ENCODE assay signal across 7 mouse cellular contexts in genomic region chr8:71381971-71382961, GRCm38 (mm10). TPM values are rescaled to one million over a fixed set of nuclear protein-coding genes. Genes with fewer than 3 reads are reported as not detected.
A peak's percentile ranks its signal among the peaks of the same experiment; 100 is the strongest.
DNase-seq lines count a peak whose midpoint lies in the region; ATAC-seq lines count a peak whose summit lies in the region.

No protein-coding gene starts in this region.

- peak overlapping the region; percentile 80 for H3K4me2 ChIP-seq in intestine, embryonic 16.5 days (ENCODE audit: low read depth, low read length)
- peak overlapping the region; percentile 99 for H3K4me2 ChIP-seq in limb, embryonic 13.5 days (replicated peaks)
- peak overlapping the region; percentile 99 for H3K4me2 ChIP-seq in midbrain, embryonic 13.5 days (replicated peaks)

- intact Hi-C loops in gastrocnemius, postnatal 36 days (cut with DNase I): no loop called here

- H3K9ac ChIP-seq in intestine, embryonic 16.5 days (ENCODE audit: low read depth, low read length): peak overlapping the region; percentile 91
- peak overlapping the region; percentile 88 for H3K9ac ChIP-seq in limb, embryonic 13.5 days
- peak overlapping the region; percentile 81 for H3K9ac ChIP-seq in midbrain, embryonic 13.5 days (replicated peaks)

- no peaks in the 10 kb centered on the region for H3K27me3 ChIP-seq in intestine, embryonic 16.5 days (replicated peaks; ENCODE audit: control insufficient read depth, insufficient read depth, low read length)
- H3K27me3 ChIP-seq in limb, embryonic 13.5 days: no peaks in the 10 kb centered on the region
- H3K27me3 ChIP-seq in midbrain, embryonic 13.5 days: peaks cover 8% of the 10 kb centered on the region; the same call in 1 of the 2 replicates

- under 1% methylated on average over 64 of the region's 80 CpGs for WGBS in intestine, embryonic 16.5 days
- 2% methylated on average over 48 of the region's 80 CpGs for whole genome bisulfite sequencing in limb, embryonic 13.5 days
- 1% methylated on average over 60 of the region's 80 CpGs for WGBS in midbrain, embryonic 13.5 days

- peak; percentile 61 to 81 for DNase-seq in cerebellum, postnatal 4 days (ENCODE audit: low spot score in 2 of 2)
- peak; percentile 76 to 80 for DNase-seq in gastrocnemius, postnatal 36 days
- peak; percentile 48 for DNase-seq in spleen, adult 12 weeks (ENCODE audit: low spot score)

- H3K9me3 ChIP-seq in intestine, embryonic 16.5 days (ENCODE audit: control insufficient read depth, low read length): no peaks in the 10 kb centered on the region
- no peaks in the 10 kb centered on the region for H3K9me3 ChIP-seq in limb, embryonic 13.5 days
- H3K9me3 ChIP-seq in midbrain, embryonic 13.5 days: no peaks in the 10 kb centered on the region

- H3K4me1 ChIP-seq in intestine, embryonic 16.5 days (ENCODE audit: control insufficient read depth, insufficient read depth, low read length): peaks cover 47% of the 10 kb centered on the region
- H3K4me1 ChIP-seq in limb, embryonic 13.5 days: peaks cover 45% of the 10 kb centered on the region
- peaks cover 50% of the 10 kb centered on the region for H3K4me1 ChIP-seq in midbrain, embryonic 13.5 days (replicated peaks)

- ATAC-seq in activated CD4-positive, CD25-positive, alpha-beta regulatory T cell, adult 4 months: peak; percentile 62
- peak; percentile 89 for ATAC-seq in intestine, embryonic 16.5 days
- peak; percentile 90 for ATAC-seq in limb, embryonic 13.5 days (ENCODE audit: low FRiP score, low read depth)
- ATAC-seq in midbrain, embryonic 13.5 days: peak; percentile 82

- H3K4me3 ChIP-seq in intestine, embryonic 16.5 days (ENCODE audit: low read length): peak overlapping the region; percentile 72
- H3K4me3 ChIP-seq in limb, embryonic 13.5 days: peak overlapping the region; percentile 89
- H3K4me3 ChIP-seq in midbrain, embryonic 13.5 days (replicated peaks): peak overlapping the region; percentile 75

- H3K27ac ChIP-seq in intestine, embryonic 16.5 days (ENCODE audit: low read length): peak overlapping the region; percentile 99
- peak overlapping the region; percentile 83 for H3K27ac ChIP-seq in limb, embryonic 13.5 days
- peak overlapping the region; percentile 94 for H3K27ac ChIP-seq in midbrain, embryonic 13.5 days

- H3K36me3 ChIP-seq in intestine, embryonic 16.5 days (ENCODE audit: control insufficient read depth, insufficient read depth, low read length): peaks cover 16% of the 10 kb centered on the region
- peaks cover 14% of the 10 kb centered on the region for H3K36me3 ChIP-seq in limb, embryonic 13.5 days
- H3K36me3 ChIP-seq in midbrain, embryonic 13.5 days: 0 out of 2 replicates have a peak, but pooled peaks cover 7% of the 10 kb centered on the region

RNA-seq across cellular contexts. Expression of gene Nr2f6, which starts 0.5 kb away (rescaled TPM):
- polyA plus RNA-seq in activated CD4-positive, CD25-positive, alpha-beta regulatory T cell, adult 4 months (2017; shearing (Covaris generic)): under 1 TPM in 1 of 2 experiments, not detected in 1; 0.45 TPM
- 10 to 100 TPM; 20.9 to 21.5 TPM for total RNA-seq in gastrocnemius, postnatal 36 days (2021)
- 35.8 and 51.1 TPM in 2 replicates for polyA plus RNA-seq in intestine, embryonic 16.5 days (2015; fragmentation: Nextera tagmentation; extraction: Ambion mirVana)
- polyA plus RNA-seq in limb, embryonic 13.5 days (2015; fragmentation: Nextera tagmentation; extraction: Ambion mirVana): 38.2 and 43.7 TPM in 2 replicates
- 17.0 and 21.7 TPM in 2 replicates for polyA plus RNA-seq in midbrain, embryonic 13.5 days (2015; fragmentation: Nextera tagmentation; extraction: Ambion mirVana)

RNA-seq across cellular contexts. Expression of gene Ocel1, which starts 11.2 kb away (rescaled TPM):
- 1 to 10 TPM; 3.7 to 4.9 TPM for polyA plus RNA-seq in activated CD4-positive, CD25-positive, alpha-beta regulatory T cell, adult 4 months (2017; shearing (Covaris generic))
- 1 to 10 TPM; 5.1 to 7.5 TPM for total RNA-seq in gastrocnemius, postnatal 36 days (2021)
- polyA plus RNA-seq in intestine, embryonic 16.5 days (2015; fragmentation: Nextera tagmentation; extraction: Ambion mirVana): 6.3 and 8.5 TPM in 2 replicates
- polyA plus RNA-seq in limb, embryonic 13.5 days (2015; fragmentation: Nextera tagmentation; extraction: Ambion mirVana): 3.1 and 4.1 TPM in 2 replicates
- polyA plus RNA-seq in midbrain, embryonic 13.5 days (2015; fragmentation: Nextera tagmentation; extraction: Ambion mirVana): 4.9 and 5.3 TPM in 2 replicates

RNA-seq across cellular contexts. Expression of gene Ushbp1, which starts 13.3 kb away (rescaled TPM):
- polyA plus RNA-seq in activated CD4-positive, CD25-positive, alpha-beta regulatory T cell, adult 4 months (2017; shearing (Covaris generic)): under 1 TPM in 1 of 2 experiments, not detected in 1; 0.28 TPM
- 1 to 10 TPM; 6.4 to 8.1 TPM for total RNA-seq in gastrocnemius, postnatal 36 days (2021)
- 10.8 and 10.9 TPM in 2 replicates for polyA plus RNA-seq in intestine, embryonic 16.5 days (2015; fragmentation: Nextera tagmentation; extraction: Ambion mirVana)
- polyA plus RNA-seq in limb, embryonic 13.5 days (2015; fragmentation: Nextera tagmentation; extraction: Ambion mirVana): 8.1 and 8.2 TPM in 2 replicates
- 4.8 and 5.4 TPM in 2 replicates for polyA plus RNA-seq in midbrain, embryonic 13.5 days (2015; fragmentation: Nextera tagmentation; extraction: Ambion mirVana)

RNA-seq across cellular contexts. Expression of gene Babam1, which starts 14.4 kb away (rescaled TPM):
- polyA plus RNA-seq in activated CD4-positive, CD25-positive, alpha-beta regulatory T cell, adult 4 months (2017; shearing (Covaris generic)): 10 to 100 TPM; 59.2 to 67.9 TPM
- total RNA-seq in gastrocnemius, postnatal 36 days (2021): 10 to 100 TPM; 60.1 to 68.3 TPM
- 84.7 and 86.9 TPM in 2 replicates for polyA plus RNA-seq in intestine, embryonic 16.5 days (2015; fragmentation: Nextera tagmentation; extraction: Ambion mirVana)
- polyA plus RNA-seq in limb, embryonic 13.5 days (2015; fragmentation: Nextera tagmentation; extraction: Ambion mirVana): 93.1 and 99.7 TPM in 2 replicates
- polyA plus RNA-seq in midbrain, embryonic 13.5 days (2015; fragmentation: Nextera tagmentation; extraction: Ambion mirVana): 83.7 and 96.9 TPM in 2 replicates

RNA-seq across cellular contexts. Expression of gene Use1, which starts 15.6 kb away (rescaled TPM):
- 100 to 1,000 TPM; 302 to 322 TPM for polyA plus RNA-seq in activated CD4-positive, CD25-positive, alpha-beta regulatory T cell, adult 4 months (2017; shearing (Covaris generic))
- 10 to 100 TPM; 75.4 to 96.2 TPM for total RNA-seq in gastrocnemius, postnatal 36 days (2021)
- 89.5 and 95.8 TPM in 2 replicates for polyA plus RNA-seq in intestine, embryonic 16.5 days (2015; fragmentation: Nextera tagmentation; extraction: Ambion mirVana)
- polyA plus RNA-seq in limb, embryonic 13.5 days (2015; fragmentation: Nextera tagmentation; extraction: Ambion mirVana): 108 and 110 TPM in 2 replicates
- polyA plus RNA-seq in midbrain, embryonic 13.5 days (2015; fragmentation: Nextera tagmentation; extraction: Ambion mirVana): 108 and 109 TPM in 2 replicates

Comparison
In these comparisons a context has a peak if more than half of its experiments do, and no peak if none do; other contexts are left out.
1. Peak in every context shown above with its lines: DNase-seq, ATAC-seq, H3K4me3 ChIP-seq and H3K27ac ChIP-seq.
2. RNA of gene Nr2f6, which starts 0.5 kb away (polyA plus RNA-seq): 38.2 to 43.7 TPM in limb, embryonic 13.5 days, 35.8 to 51.1 TPM in intestine, embryonic 16.5 days and 17.0 to 21.7 TPM in midbrain, embryonic 13.5 days; 0.45 TPM in activated CD4-positive, CD25-positive, alpha-beta regulatory T cell, adult 4 months; every median in the first group is over 10 times any median in the second.